Mouse (Mus musculus) adrenal gland, postnatal 10 days (tissue): ENCODE results near the gene Agbl3. TPM values are rescaled to one million over a fixed set of nuclear protein-coding genes. Genes with fewer than 3 reads are reported as not detected.

Source experiments
- DNase-seq: peaks from one replicate; pipeline ENCODE4 v3.0.0; 2021; ENCODE audit warnings: mixed read lengths
- total RNA-seq, 2 experiments: library from RNA; stranded (reverse); gene quantifications; 2 replicates each; pipeline ENCODE4 v1.2.3; 2021

Gene Agbl3
- total RNA-seq, 2 experiments from 2014 or later, result 14.6 to 17.8 TPM

- peak; percentile 70 for DNase-seq
These were observed 94.1 kb downstream of the Agbl3 start for GRCm38 (mm10) chr6:34874101-34874921.

- no peak for DNase-seq
These were observed 95.1 kb downstream of the Agbl3 start for GRCm38 (mm10) chr6:34875268-34875761.

- no peak for DNase-seq
These were observed 96.0 kb downstream of the Agbl3 start for GRCm38 (mm10) chr6:34875966-34876834.

DNA sequence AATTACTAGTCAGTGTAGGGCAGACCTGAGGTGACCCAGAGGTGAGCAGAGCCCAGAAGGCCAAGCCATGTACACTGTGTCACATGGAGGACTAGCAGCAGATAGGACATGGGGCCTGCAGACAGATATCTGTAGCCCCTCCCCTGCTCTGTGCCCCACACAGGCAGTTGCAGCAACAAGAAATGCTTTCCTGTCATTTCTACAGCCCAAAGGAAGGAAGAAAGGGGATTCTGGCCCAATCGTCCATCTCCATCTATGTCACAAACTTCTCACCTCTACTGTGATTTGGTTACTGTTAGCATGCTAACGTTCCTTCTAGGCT is 96.6 kb downstream of the Agbl3 start:
- no peak for DNase-seq

DNA sequence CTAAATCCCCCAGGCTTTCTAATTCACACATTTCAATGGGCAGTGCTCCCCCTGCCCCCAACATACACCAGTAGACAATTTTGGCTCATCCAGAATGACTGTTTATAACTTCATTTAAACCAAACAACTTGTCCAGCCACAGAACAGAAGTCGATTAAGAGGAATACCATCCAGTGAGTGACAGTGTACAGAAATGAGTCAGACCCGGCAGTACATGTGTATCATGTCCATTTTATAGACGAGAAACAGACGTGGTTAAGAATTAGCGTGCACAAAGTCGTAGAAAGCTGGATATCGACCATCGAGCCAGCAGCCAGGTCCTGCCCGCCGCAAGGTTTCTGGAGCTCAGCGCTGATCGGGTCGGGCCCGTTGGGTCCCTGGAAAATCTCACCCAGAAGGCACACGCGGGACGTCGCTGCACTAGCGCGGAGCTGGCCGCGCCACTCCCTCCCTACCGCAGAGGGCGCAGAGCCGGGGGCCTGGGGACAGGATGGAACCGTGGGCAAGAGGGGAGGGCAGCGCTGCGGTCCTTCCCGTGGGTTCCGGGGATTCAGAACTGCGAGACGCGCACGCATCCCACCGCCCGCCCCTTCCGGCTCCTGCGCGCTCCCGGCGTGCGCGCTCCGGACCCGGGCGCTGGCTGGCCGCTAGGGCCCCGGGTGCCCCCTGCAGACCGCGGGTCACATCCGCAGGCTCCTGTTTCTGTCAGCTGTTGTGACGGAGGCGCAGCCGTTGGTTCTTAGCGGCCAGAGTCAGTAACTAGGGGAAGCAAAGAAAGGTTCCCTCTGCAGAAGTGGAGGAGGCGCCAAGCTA is 97.5 kb downstream of the Agbl3 start, which contains the start of gene Cyren:
Gene Cyren (minus strand): TSS at position 552 of the 813 bp plus-strand sequence.
- DNase-seq, result peak; percentile 97

- DNase-seq, result no peak
These were observed 99.0 kb downstream of the Agbl3 start for GRCm38 (mm10) chr6:34879101-34879740.

DNA sequence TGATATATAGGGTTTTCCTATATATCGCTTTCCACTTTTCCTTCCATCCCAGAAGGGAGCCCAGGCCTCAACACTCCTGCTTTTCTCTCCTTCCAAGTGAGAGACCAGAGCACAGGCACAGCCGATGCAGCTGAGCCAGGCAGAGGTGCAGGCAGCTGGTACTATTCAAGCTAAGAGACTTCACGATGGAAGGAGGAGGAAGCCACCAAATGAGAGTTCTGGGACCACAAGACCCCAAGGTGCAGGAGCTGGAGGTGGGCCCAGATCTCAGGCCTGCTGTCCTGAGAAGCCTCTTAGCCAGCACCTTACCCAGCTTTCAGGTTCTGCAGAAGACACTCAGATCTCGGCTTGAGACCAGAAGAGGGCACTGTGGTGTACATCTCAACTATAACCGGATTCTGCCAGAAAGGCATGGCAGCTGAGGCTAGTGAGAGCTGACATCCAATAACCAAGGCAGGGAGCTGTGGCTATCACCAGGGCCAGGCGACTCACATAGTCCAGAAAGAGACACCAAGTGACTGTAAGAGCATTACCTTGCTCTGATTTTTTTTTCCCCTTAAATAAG is 99.8 kb downstream of the Agbl3 start:
- DNase-seq, result peak; percentile 66

DNA sequence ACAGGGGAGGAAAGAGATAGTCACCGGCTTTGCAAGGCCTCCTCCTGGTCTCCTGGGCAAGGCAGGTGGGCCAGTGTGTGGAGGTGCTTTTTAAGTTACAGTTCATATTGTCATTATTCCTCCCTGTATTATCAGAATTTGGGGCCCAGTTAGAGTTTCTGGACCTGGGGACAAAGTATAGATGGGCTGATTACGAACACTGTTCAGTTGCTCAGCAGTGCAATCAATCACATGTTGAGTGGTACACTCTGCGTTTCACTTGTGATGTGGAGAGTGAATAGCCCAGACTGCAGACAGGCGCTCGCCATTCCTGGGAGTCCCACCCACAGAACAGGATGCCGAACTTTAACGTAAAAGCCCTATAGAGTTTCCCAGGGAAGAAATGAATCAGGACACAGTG is 104.5 kb downstream of the Agbl3 start:
- no peak for DNase-seq

GRCm38 (mm10) chr6:34887131-34887850 is 107.1 kb downstream of the Agbl3 start:
- DNase-seq, result no peak

- DNase-seq, result no peak
These were observed 109.0 kb downstream of the Agbl3 start for GRCm38 (mm10) chr6:34889185-34889584.

- DNase-seq, result no peak
These were observed 115.3 kb downstream of the Agbl3 start for GRCm38 (mm10) chr6:34895569-34895968.

- DNase-seq, result no peak
These were observed 116.0 kb downstream of the Agbl3 start for GRCm38 (mm10) chr6:34896168-34896780.

DNA sequence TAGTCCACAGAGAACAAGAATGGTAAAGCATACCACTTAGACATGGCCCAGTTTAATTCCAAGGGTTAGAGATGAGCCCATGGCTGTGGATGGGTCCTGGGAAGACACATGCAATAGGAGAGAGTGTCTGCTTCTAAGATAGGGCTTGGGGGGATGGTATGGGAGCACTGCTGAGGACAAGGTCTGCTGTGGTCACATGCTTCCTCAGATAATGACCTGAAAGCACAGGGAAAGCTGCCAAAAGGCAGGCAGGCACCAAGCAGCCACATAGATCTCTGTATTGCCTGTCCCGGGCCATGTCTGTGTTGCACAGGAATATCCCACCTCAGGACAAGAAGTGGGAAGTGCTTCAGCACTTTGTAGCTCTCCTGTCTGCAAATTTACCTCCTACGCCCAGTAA is 118.9 kb downstream of the Agbl3 start:
- peak; percentile 60 for DNase-seq

DNA sequence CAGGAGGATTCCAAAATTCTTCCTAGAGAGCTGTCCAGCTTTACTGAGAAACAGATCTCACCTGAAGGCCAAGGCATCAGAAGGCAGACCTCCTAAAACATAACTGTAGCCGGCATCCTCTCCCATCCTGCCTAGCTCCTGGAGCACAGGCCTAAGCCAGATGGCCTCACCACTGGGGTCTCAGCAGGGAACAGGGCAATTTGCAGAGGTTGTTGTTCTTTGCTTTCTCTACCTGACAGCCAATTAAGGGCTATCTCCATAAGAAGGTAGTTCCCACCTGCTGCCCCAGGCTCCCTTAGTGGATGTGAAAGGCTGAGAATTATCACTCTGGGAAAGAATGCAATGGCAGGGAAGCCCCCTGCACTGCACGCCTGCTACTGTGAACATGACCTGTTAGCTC is 120.8 kb downstream of the Agbl3 start:
- DNase-seq, result no peak

GRCm38 (mm10) chr6:34901911-34902444 is 121.7 kb downstream of the Agbl3 start:
- DNase-seq, result no peak

DNA sequence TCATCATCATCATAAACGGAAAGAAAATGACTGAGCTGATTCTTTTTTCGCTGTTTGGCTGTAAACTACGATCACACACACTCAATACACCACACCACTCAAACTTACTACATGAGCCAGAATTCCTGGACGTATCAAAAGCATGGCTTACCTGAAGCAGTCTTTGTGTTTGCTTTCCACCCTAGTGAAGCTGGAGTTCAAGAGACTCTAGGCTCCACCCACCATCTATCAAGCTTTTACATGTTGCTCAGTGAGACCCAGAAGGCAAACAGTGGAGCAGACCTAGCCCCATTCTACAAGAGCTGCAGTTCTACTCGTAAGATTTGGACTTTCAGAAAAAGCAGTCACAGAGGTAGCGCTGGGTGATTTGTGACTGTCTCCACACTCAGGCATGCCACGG is 122.3 kb downstream of the Agbl3 start:
- no peak for DNase-seq

DNA sequence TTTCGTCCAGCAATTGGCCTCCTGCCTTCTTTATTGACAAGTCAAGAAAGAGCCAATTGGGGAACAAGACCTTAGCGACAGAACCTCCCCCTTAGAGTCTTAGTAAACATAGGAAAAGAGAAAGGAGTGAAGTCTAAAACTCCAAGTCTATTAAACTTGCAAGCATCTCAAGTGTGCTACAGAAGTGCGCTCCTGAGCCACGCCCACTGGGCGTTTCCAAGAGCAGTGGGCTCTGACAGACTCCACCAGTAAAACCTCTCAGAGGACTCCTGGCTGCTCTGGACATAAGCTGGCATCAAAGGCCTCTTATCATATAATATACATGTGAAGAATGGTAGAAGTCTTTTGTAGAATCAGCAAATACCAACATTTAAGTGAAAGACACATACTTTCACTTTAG is 123.2 kb downstream of the Agbl3 start:
- DNase-seq, result no peak

DNA sequence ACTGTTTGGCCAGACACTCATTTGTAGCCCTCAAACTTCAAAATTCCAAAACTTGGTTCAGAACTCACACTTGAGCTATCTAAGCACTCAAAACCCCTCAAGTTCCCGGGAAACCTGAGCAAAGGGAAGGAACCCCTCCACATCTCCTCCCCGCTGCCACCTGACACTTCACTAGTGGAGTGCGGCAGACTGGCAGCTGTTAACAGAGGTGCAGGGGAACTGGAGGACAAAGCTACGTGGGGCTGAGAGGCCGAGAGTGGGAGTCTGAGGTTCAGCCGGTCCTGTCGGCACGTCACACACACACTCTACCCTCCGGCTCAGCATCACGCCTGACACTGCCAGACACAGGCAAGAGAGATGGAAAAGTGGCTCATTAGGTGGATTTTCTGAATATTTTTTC is 123.6 kb downstream of the Agbl3 start:
- no peak for DNase-seq

- DNase-seq, result no peak
These were observed 124.1 kb downstream of the Agbl3 start for GRCm38 (mm10) chr6:34904361-34904760.

DNA sequence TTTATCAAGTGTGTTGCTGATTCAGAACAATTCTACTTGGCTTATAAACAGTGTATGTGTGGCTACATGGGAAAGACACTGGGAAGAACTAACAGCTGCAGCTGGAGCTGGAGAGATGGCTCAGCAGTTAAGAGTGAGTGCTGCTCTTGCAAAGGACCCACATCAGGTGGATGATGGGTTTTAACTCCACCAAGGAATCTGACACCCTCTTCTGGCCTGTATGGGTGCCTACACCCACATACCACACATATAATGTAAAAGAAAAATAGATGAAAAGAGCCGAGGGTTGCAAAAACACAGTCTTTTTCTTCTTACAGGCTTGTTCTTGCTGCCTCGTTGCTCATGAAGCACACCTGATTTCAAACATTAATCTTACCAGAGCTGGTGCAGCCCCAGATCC is 125.9 kb downstream of the Agbl3 start:
- DNase-seq, result no peak
